Mouse (Mus musculus) kidney, adult 2 months (tissue): ENCODE data around the gene Ttc5.

Source experiments
- CTCF ChIP-seq: fragments of 200-500 bp; conservative IDR thresholded peaks from 2 replicates; pipeline ENCODE4 v1.5.1; 2011; ENCODE audit warnings: low read depth, mild to moderate bottlenecking, control low read depth, low read length, moderate library complexity, mixed read lengths; ENCODE audit not compliant: insufficient read depth, insufficient read length
- POLR2A ChIP-seq: fragments of 200-500 bp; IDR thresholded peaks from one replicate; pipeline ENCODE4 v1.6.1; 2011; ENCODE audit warnings: low read depth, low read length, control low read depth

- TF ChIP-seq CTCF (no peak), POLR2A (no peak)
Observed at GRCm38 (mm10) chr14:50834435-50834834, 49.1 kb upstream of the Ttc5 start.
